21 mouse cellular contexts compared by ENCODE assay signal in the genomic region with DNA sequence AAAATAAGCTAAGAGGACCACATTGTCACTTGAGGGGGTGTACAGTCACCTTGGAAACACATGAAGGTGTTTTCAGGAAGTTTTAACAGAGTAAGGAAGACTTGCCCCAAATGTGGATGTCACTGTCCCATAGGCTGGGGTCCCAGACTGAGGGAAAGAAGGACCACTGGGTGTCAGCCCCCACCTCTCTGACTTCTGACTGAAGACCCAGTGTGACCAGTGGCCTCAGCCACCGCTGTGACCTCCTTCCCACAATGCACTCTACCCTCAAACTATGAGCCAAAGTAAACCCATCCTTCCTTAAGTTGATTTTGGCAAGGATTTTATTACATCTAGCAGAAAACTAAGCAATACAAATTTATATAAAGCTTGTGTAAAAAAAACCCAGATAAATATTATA.
"Had no signal": no experiment of that assay in that cellular context is flagged by ENCODE, and none has a peak within 500 bp of the region (broad histone marks: within the 10 kb centered on the region; RNA-seq: fewer than 3 reads in every experiment).

No protein-coding gene starts in this region.

- H3K4me1 ChIP-seq: midbrain, embryonic 10.5 days had no signal

- H3K4me3 ChIP-seq: lung, embryonic 15.5 days; midbrain, embryonic 10.5 days; midbrain, embryonic 12.5 days; myocyte; neural tube, embryonic 13.5 days; neural tube, embryonic 15.5 days had no signal

- ATAC-seq: lung, postnatal 0 days; midbrain, embryonic 16.5 days had no signal

- H3K27ac ChIP-seq: lung, embryonic 15.5 days; macrophage; midbrain, embryonic 10.5 days; midbrain, embryonic 12.5 days; neural tube, embryonic 13.5 days; neural tube, embryonic 15.5 days had no signal

- H3K9me3 ChIP-seq: lung, embryonic 15.5 days; midbrain, embryonic 10.5 days; midbrain, embryonic 12.5 days; neural tube, embryonic 13.5 days; neural tube, embryonic 15.5 days had no signal

- H3K36me3 ChIP-seq: lung, embryonic 15.5 days; midbrain, embryonic 10.5 days; midbrain, embryonic 12.5 days; neural tube, embryonic 13.5 days; neural tube, embryonic 15.5 days had no signal

- H3K9ac ChIP-seq: lung, embryonic 15.5 days; midbrain, embryonic 12.5 days; neural tube, embryonic 13.5 days; neural tube, embryonic 15.5 days had no signal

- H3K4me2 ChIP-seq: lung, embryonic 15.5 days; midbrain, embryonic 12.5 days; neural tube, embryonic 13.5 days; neural tube, embryonic 15.5 days had no signal

- DNase-seq: lung, adult 2 months; lung, postnatal 14 days; lung, postnatal 36 days; midbrain, embryonic 14.5 days; retina, postnatal 1 day; right cerebral cortex, adult 18-20 months; right cerebral cortex, postnatal 25 days; right cerebral cortex, postnatal 4 days; spleen, adult 18-20 months; thymus, adult 18-20 months; thymus, postnatal 14 days; thymus, postnatal 36 days had no signal

- H3K27me3 ChIP-seq: lung, embryonic 15.5 days; midbrain, embryonic 12.5 days; neural tube, embryonic 13.5 days; neural tube, embryonic 15.5 days had no signal
